In the genomic region with DNA sequence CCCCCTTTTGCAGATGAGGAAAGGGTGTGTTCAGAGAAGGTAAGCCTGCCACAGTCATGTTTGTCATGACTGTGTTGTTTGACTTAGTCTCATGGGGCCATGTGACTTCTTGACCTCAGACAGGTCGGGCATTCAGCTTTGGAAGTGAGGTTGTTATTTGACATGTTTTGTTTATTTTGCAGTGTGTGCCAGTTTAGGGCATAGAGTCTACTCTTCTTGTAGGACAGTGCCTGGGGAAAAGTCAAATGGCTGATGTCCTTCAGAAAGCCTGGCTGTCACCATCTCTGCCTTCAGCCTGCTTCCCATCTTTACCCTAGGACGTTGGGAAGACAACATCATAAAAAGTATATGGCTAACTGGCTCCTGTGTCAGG, we compare ENCODE assay signal across 11 mouse cellular contexts. TPM values are rescaled to one million over a fixed set of nuclear protein-coding genes. Genes with fewer than 3 reads are reported as not detected.
DNase-seq lines count a peak whose midpoint lies in the region; ATAC-seq and TF ChIP-seq lines count a peak whose summit lies in the region.
"Had no signal": no experiment of that assay in that cellular context is flagged by ENCODE, and none has a peak within 500 bp of the region (broad histone marks: within the 10 kb centered on the region; RNA-seq: fewer than 3 reads in every experiment).

No protein-coding gene starts in this region.

- no peak for TF ChIP-seq CTCF in layer of hippocampus, adult 2 months (conservative IDR thresholded peaks at IDR 0.05)

- H3K27ac ChIP-seq in layer of hippocampus, adult 2 months, result peak overlapping the region; percentile 61; the same call in 1 of the 2 replicates
- no peak overlapping the region for H3K27ac ChIP-seq in forebrain, embryonic 16.5 days (ENCODE audit: low read length)
- no peak overlapping the region for H3K27ac ChIP-seq in limb, embryonic 13.5 days
- no peak overlapping the region for H3K27ac ChIP-seq in neural tube, embryonic 14.5 days (ENCODE audit: low read depth, low read length)

- WGBS in forebrain, embryonic 16.5 days, result 3% methylated on average over 2 of the region's 2 CpGs
- WGBS in limb, embryonic 13.5 days, result 24% methylated on average over 2 of the region's 2 CpGs
- WGBS in neural tube, embryonic 14.5 days, result 10% methylated on average over 2 of the region's 2 CpGs

- no peak overlapping the region; the same call in 1 of the 2 replicates for H3K9ac ChIP-seq in forebrain, embryonic 16.5 days (replicated peaks; ENCODE audit: low read depth, low read length)
- no peak overlapping the region for H3K9ac ChIP-seq in limb, embryonic 13.5 days
- H3K9ac ChIP-seq in neural tube, embryonic 14.5 days (replicated peaks; ENCODE audit: low read depth, low read length), result no peak overlapping the region

- no peak for DNase-seq in layer of hippocampus, adult 2 months (ENCODE audit: low spot score in 2 of 2)
- no peak for DNase-seq in layer of hippocampus, postnatal 14 days (ENCODE audit: low spot score in 2 of 2)
- no peak for DNase-seq in ovary, postnatal 36 days (ENCODE audit: low spot score)
- no peak for DNase-seq in natural killer cell, adult 2 months (ENCODE audit: low spot score in 2 of 2)
- DNase-seq in layer of hippocampus, adult 18-20 months (ENCODE audit: low spot score in 2 of 2), result no peak
- DNase-seq: adrenal gland, postnatal 14 days; gastrocnemius, postnatal 14 days; thymus, postnatal 4 days had no signal

- peaks cover 43% of the 10 kb centered on the region for H3K4me1 ChIP-seq in forebrain, embryonic 16.5 days (replicated peaks; ENCODE audit: control insufficient read depth, insufficient read depth, low read length)
- peaks cover 29% of the 10 kb centered on the region for H3K4me1 ChIP-seq in limb, embryonic 13.5 days
- H3K4me1 ChIP-seq in neural tube, embryonic 14.5 days (ENCODE audit: control insufficient read depth, insufficient read depth, low read length), result peaks cover 12% of the 10 kb centered on the region; the same call in 1 of the 2 replicates

- no peaks in the 10 kb centered on the region for H3K36me3 ChIP-seq in forebrain, embryonic 16.5 days (ENCODE audit: control insufficient read depth, insufficient read depth)
- no peaks in the 10 kb centered on the region for H3K36me3 ChIP-seq in limb, embryonic 13.5 days
- no peaks in the 10 kb centered on the region for H3K36me3 ChIP-seq in neural tube, embryonic 14.5 days (ENCODE audit: control insufficient read depth, insufficient read depth, low read length)

- no peaks in the 10 kb centered on the region for H3K9me3 ChIP-seq in forebrain, embryonic 16.5 days (ENCODE audit: control insufficient read depth, low read length)
- no peaks in the 10 kb centered on the region for H3K9me3 ChIP-seq in limb, embryonic 13.5 days
- no peaks in the 10 kb centered on the region for H3K9me3 ChIP-seq in neural tube, embryonic 14.5 days (ENCODE audit: control insufficient read depth, low read length)

- peak overlapping the region; percentile 81; the same call in 1 of the 2 replicates for H3K4me3 ChIP-seq in layer of hippocampus, adult 2 months
- peak overlapping the region; percentile 82 for H3K4me3 ChIP-seq in forebrain, embryonic 16.5 days (replicated peaks; ENCODE audit: low read length)
- no peak overlapping the region for H3K4me3 ChIP-seq in limb, embryonic 13.5 days
- H3K4me3 ChIP-seq in neural tube, embryonic 14.5 days (ENCODE audit: low read depth, low read length), result no peak overlapping the region; the same call in 1 of the 2 replicates

- peak overlapping the region; percentile 79 for H3K4me2 ChIP-seq in forebrain, embryonic 16.5 days (ENCODE audit: low read length)
- peak overlapping the region; percentile 99 for H3K4me2 ChIP-seq in limb, embryonic 13.5 days (replicated peaks)
- H3K4me2 ChIP-seq in neural tube, embryonic 14.5 days (ENCODE audit: low read depth, low read length), result peak overlapping the region; percentile 98

- H3K27me3 ChIP-seq in forebrain, embryonic 16.5 days (replicated peaks; ENCODE audit: control insufficient read depth, insufficient read depth, low read length), result no peaks in the 10 kb centered on the region
- H3K27me3 ChIP-seq in limb, embryonic 13.5 days, result peaks cover 29% of the 10 kb centered on the region
- no peaks in the 10 kb centered on the region for H3K27me3 ChIP-seq in neural tube, embryonic 14.5 days (ENCODE audit: control insufficient read depth, insufficient read depth, low read length)

- ATAC-seq in forebrain, embryonic 16.5 days, result no peak
- no peak for ATAC-seq in limb, embryonic 13.5 days (ENCODE audit: low FRiP score, low read depth)
- no peak for ATAC-seq in neural tube, embryonic 14.5 days (ENCODE audit: low read depth)

RNA-seq across cellular contexts. Expression of gene Spata13, which starts 2.8 kb away (rescaled TPM):
- total RNA-seq in layer of hippocampus, adult 2 months (2021), result 10 to 100 TPM; 23.2 to 31.1 TPM
- total RNA-seq in layer of hippocampus, postnatal 14 days (2021), result 10 to 100 TPM; 25.2 to 30.5 TPM
- polyA plus RNA-seq in forebrain, embryonic 16.5 days (2015; fragmentation: Nextera tagmentation; extraction: Ambion mirVana), result 41.4 and 41.8 TPM in 2 replicates
- polyA plus RNA-seq in limb, embryonic 13.5 days (2015; fragmentation: Nextera tagmentation; extraction: Ambion mirVana), result 10.2 TPM in 2 replicates
- polyA plus RNA-seq in neural tube, embryonic 14.5 days (2014; fragmentation: Nextera tagmentation; extraction: Ambion mirVana), result 23.6 and 26.5 TPM in 2 replicates
- 10 to 100 TPM; 23.6 to 28.3 TPM for total RNA-seq in layer of hippocampus, adult 18-20 months (2021)

Comparison
In these comparisons a context has a peak if more than half of its experiments do, and no peak if none do; other contexts are left out.
1. H3K4me3 ChIP-seq: peak in layer of hippocampus, adult 2 months (single experiment) and forebrain, embryonic 16.5 days (single experiment); none in limb, embryonic 13.5 days (single experiment) and neural tube, embryonic 14.5 days (single experiment).
2. Peak in every context shown above with its lines, with median percentiles within 50 percentile points of each other: H3K4me2 ChIP-seq.